In the genomic region with DNA sequence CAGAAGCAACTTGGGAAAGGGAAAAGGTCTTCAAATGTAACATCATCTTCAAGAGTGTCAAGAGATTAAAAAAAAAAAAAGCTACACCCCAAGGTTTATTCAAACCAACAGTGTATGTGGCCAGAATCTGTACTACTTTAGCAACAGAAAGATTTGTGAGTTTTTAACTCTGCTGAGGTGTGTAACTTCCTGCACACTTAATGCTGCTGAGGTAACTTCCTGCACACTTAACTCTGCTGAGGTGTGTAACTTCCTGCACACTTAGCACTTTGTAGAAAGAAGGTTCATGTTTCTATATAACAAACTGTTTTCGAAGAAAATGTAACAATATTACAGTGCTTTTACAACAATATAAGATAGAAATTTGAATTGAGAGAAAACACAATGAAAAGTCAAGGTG, we compare ENCODE assay signal across 20 mouse cellular contexts.
A peak's percentile ranks its signal among the peaks of the same experiment; 100 is the strongest.
DNase-seq lines count a peak whose midpoint lies in the region; ATAC-seq lines count a peak whose summit lies in the region.
"Had no signal": no experiment of that assay in that cellular context is flagged by ENCODE, and none has a peak within 500 bp of the region (broad histone marks: within the 10 kb centered on the region; RNA-seq: fewer than 3 reads in every experiment).

No protein-coding gene starts in this region.

- H3K4me2 ChIP-seq in heart, embryonic 12.5 days = no peak overlapping the region
- H3K4me2 ChIP-seq: embryonic facial prominence, embryonic 12.5 days; forebrain, embryonic 13.5 days; forebrain, embryonic 15.5 days had no signal

- no peaks in the 10 kb centered on the region for H3K4me1 ChIP-seq in embryonic facial prominence, embryonic 10.5 days
- H3K4me1 ChIP-seq in heart, embryonic 12.5 days (replicated peaks) = no peaks in the 10 kb centered on the region
- H3K4me1 ChIP-seq: embryonic facial prominence, embryonic 12.5 days; forebrain, embryonic 13.5 days; forebrain, embryonic 15.5 days had no signal

- WGBS in embryonic facial prominence, embryonic 10.5 days = 90% methylated on average over 1 of the region's 1 CpGs
- 83% methylated on average over 1 of the region's 1 CpGs for WGBS in heart, embryonic 12.5 days

- H3K9ac ChIP-seq in heart, embryonic 12.5 days = no peak overlapping the region
- H3K9ac ChIP-seq: embryonic facial prominence, embryonic 12.5 days; forebrain, embryonic 13.5 days; forebrain, embryonic 15.5 days; forebrain, postnatal 0 days had no signal

- peak; percentile 25 for DNase-seq in CD4-positive, CD25-positive, alpha-beta regulatory T cell, adult 2 months (ENCODE audit: low read depth, low spot score)
- DNase-seq in naive thymus-derived CD4-positive, alpha-beta T cell, adult 2 months (ENCODE audit: low read depth) = peak; percentile 42
- no peak for DNase-seq in embryonic facial prominence, embryonic 10.5 days (ENCODE audit: low spot score)
- DNase-seq in heart, postnatal 14 days = no peak
- DNase-seq: adrenal gland, adult 8-10 months; adrenal gland, postnatal 14 days; adrenal gland, postnatal 36 days; cerebellum, adult 11-12 months; cerebellum, adult 2 months; cerebellum, adult 9-10 months; cerebellum, postnatal 10 days; cerebellum, postnatal 25 days; embryo, embryonic 11 days; forebrain, postnatal 0 days had no signal

- H3K36me3 ChIP-seq in embryonic facial prominence, embryonic 10.5 days (replicated peaks) = no peaks in the 10 kb centered on the region
- H3K36me3 ChIP-seq in heart, embryonic 12.5 days = no peaks in the 10 kb centered on the region
- H3K36me3 ChIP-seq: embryonic facial prominence, embryonic 12.5 days; forebrain, embryonic 15.5 days had no signal

- no peak overlapping the region for H3K4me3 ChIP-seq in embryonic facial prominence, embryonic 10.5 days
- no peak overlapping the region for H3K4me3 ChIP-seq in heart, embryonic 12.5 days
- H3K4me3 ChIP-seq: embryonic facial prominence, embryonic 12.5 days; forebrain, embryonic 13.5 days; forebrain, embryonic 15.5 days had no signal

- H3K27ac ChIP-seq in embryonic facial prominence, embryonic 10.5 days (replicated peaks) = no peak overlapping the region
- no peak overlapping the region for H3K27ac ChIP-seq in heart, embryonic 12.5 days (ENCODE audit: poor library complexity, severe bottlenecking)
- H3K27ac ChIP-seq: embryonic facial prominence, embryonic 12.5 days; forebrain, embryonic 13.5 days; forebrain, embryonic 15.5 days had no signal

- intact Hi-C loops in heart, postnatal 14 days (cut with DNase I) = no loop called here

- H3K9me3 ChIP-seq in embryonic facial prominence, embryonic 10.5 days = no peaks in the 10 kb centered on the region
- no peaks in the 10 kb centered on the region for H3K9me3 ChIP-seq in heart, embryonic 12.5 days (replicated peaks)
- H3K9me3 ChIP-seq: embryonic facial prominence, embryonic 12.5 days; forebrain, embryonic 13.5 days; forebrain, embryonic 15.5 days had no signal

- no peaks in the 10 kb centered on the region for H3K27me3 ChIP-seq in embryonic facial prominence, embryonic 10.5 days (replicated peaks; ENCODE audit: low read depth, poor library complexity, severe bottlenecking)
- H3K27me3 ChIP-seq in heart, embryonic 12.5 days (replicated peaks) = no peaks in the 10 kb centered on the region
- H3K27me3 ChIP-seq: embryonic facial prominence, embryonic 12.5 days; forebrain, embryonic 13.5 days; forebrain, embryonic 15.5 days had no signal

- peak; percentile 60 for ATAC-seq in CD4-positive, CD25-positive, alpha-beta regulatory T cell, adult 4 months
- peak; percentile 39 for ATAC-seq in inflammation-experienced regulatory T-cells, adult 6 months
- ATAC-seq in heart, embryonic 12.5 days (ENCODE audit: insufficient number of reproducible peaks, low FRiP score) = no peak
- ATAC-seq: forebrain, embryonic 13.5 days; forebrain, embryonic 15.5 days; forebrain, postnatal 0 days had no signal

Comparison
In these comparisons a context has a peak if more than half of its experiments do, and no peak if none do; other contexts are left out.
1. DNase-seq: peak in CD4-positive, CD25-positive, alpha-beta regulatory T cell, adult 2 months (single experiment) and naive thymus-derived CD4-positive, alpha-beta T cell, adult 2 months (single experiment); none in embryonic facial prominence, embryonic 10.5 days (single experiment) and heart, postnatal 14 days (0 of 2).